Mouse (Mus musculus): ENCODE measurements around the gene Kmt2e.

DNA sequence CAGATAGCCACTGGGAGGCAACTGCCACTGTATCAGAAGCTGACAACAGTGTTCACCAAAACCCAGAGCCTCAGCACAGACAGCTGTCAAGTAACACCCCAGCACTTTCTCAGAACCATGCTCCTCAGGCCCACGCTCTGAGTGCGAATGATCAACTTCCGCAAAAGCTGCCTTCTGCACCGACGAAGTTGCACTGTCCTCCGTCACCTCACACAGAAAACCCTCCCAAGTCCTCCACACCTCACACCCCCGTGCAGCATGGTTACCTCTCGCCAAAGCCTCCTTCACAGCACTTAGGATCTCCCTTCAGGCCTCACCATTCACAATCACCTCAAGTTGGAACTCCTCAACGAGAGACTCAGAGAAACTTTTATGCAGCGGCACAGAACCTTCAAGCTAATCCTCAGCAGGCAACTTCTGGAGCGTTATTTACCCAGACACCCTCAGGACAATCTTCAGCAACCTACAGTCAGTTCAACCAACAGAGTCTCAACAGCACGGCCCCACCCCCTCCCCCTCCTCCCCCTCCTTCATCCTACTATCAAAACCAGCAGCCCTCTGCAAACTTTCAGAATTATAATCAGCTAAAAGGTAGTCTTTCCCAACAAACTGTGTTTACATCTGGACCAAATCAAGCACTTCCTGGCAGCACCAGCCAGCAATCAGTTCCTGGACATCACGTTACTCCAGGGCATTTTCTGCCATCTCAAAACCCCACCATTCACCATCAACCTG lies 67.5 kb downstream of the Kmt2e start:
- TF ChIP-seq POLR2A (IDR thresholded peaks at IDR 0.05; ENCODE audit: borderline replicate concordance, extremely low read depth, low read depth, low read length) (no peak), CTCF (IDR thresholded peaks at IDR 0.05; ENCODE audit: insufficient read depth, low read length) (no peak)

Measured in lung, adult 2 months (tissue).